Mouse (Mus musculus): ENCODE measurements around the gene Srgap2. TPM values are rescaled to one million over a fixed set of nuclear protein-coding genes. Genes with fewer than 3 reads are reported as not detected.
A peak's percentile ranks its signal among the peaks of the same experiment; 100 is the strongest.
"Not testable (repeated sequence)": the region's sequence is repeated elsewhere in the genome, so short reads cannot be mapped to it uniquely, and the experiment has no call there.

Srgap2 gene
- 10 to 100 TPM; 18.0 to 24.2 (median 20.2) TPM for total RNA-seq (2022)

DNA sequence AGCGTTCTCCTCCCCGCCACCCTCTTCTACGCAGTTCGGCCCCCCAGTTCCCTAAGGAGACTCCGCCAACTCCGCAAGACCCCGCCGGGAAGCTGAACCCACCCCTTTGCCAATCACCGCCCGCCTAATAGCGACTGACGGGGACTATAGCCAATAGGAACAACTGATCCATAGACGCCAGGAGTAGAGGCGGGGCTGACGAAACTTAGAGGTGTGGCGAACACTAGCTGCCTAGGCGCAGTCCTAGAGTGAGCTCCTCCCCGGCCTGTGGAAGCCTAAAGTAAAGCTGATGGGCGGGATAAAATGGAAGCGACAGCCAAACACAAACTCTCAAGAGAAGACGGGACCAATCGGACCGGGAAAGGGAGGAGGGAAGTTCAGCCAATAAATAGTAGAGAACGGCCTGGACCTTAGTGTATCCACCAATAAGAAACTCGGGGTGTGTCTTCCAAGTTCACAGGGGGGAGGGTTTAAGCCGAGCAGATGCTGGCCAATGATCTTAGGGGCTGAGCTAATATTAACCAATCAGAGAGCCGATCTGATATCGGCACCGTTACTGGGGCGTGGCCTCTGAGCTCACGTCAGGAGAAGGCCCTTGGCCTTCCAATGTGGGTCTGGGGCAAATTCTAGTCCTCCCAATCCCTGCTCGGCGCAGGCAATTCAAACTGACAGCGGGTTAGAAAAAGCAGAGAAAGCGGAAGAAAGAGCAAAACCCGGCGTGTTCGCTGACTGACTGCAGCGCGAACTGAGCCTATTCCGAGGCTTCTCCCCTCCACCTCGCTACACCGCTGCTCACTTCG lies at the start of gene Srgap2, which contains the start of gene Fam72a:
Gene Srgap2 (minus strand): TSS at position 72 of the 800 bp plus-strand sequence.
Gene Fam72a (plus strand): TSS at position 623 of the 800 bp plus-strand sequence.
- peak; percentile 100 for DNase-seq (ENCODE audit: low spot score)

DNA sequence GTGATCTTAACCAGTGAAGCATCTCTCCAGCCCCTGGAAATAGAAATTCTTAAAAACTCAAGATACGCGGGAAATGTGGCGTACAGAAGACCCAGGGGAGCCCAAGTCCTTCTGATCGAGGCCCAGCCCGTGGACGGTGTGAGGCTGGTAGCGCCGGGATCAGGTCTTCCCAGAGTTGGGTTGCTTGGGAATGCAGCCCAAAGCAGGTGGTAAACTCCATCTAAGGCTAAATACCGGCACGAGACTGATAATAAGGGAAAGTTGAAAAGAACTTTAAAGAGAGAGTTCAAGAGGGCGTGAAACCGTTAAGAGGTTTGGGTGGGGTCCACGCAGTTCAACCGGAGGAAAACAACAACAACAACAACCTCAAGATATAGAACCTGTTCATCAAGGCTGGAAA lies 46.6 kb upstream of the Srgap2 start:
- no peak for DNase-seq (ENCODE audit: low spot score)

DNA sequence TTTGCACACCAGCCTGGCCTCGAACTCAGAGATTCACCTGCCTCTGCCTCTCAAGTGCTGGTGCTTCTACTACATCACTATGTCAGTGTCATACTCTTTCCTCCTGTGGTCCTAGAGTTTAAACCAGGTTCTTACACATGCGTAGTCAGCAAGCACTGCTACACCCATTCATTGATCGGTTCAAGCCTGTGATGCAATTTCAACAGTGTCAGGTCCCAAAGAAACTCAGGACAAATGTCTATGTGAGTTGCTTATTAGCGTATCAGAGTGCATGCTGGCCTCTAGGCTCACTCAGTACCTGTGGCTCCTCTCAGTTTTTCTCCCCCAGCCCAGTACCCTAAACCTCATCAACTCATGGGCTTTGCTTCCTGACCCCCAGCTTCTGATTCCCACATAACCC lies 43.2 kb upstream of the Srgap2 start:
- DNase-seq (ENCODE audit: low spot score): no peak

DNA sequence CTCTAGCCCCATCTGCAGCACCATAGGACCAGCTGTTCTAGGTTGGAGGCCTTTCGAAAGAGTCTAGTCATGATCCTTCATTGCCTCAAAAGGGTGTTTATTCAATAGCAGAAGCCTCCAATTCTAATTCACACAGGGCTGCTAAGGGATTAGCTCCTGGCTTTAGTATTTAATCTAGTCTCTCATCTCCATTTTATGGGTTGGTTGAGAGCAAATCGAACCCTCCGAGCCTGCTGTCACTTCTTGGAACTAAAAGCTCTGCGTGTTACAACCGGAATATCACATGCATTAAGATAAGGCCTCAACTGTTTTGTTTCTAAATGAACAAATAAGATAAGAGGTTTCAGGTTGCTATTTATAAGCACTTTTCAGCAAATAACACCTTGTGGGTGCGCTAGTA lies 42.6 kb upstream of the Srgap2 start:
- no peak for DNase-seq (ENCODE audit: low spot score)

DNA sequence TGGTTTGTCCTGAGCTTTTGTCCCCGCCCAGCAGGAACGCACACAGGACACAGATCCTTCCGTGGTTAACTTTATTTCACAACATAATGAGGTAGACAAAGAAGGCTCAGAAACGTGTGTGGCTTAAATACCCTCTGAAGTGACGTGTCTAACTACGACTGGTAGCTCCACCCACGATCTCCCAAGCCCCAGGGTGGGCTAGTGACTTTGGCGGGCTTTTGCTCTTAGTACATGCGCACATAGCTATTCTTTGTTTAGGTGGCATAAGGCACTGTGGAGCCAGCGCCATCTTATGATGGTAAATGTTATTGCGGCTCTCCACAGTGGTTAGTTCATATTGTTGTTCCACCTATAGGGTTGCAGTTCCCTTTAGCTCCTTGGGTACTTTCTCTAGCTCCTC lies 38.9 kb upstream of the Srgap2 start:
- DNase-seq (ENCODE audit: low spot score): not testable (repeated sequence)

DNA sequence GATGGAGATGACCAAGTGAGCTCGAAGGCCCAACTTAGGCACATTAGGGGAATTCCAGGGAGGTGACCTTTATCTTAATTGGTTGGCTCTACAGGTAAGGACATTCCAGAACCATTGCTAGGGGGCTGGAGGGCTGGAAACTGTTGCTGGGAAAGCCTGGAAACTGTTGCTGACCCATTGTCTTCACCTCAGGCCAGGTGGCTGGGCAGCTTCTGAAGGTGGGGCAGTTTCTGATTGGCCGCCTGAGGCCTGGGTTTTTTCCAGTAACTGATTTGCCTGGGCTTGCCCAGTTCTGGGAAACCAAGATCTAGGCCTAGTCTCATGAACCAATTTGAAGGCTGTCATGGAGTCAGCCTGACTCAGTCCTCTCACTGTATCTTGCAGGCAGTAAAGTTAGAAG lies 34.9 kb upstream of the Srgap2 start:
- DNase-seq (ENCODE audit: low spot score): no peak

DNA sequence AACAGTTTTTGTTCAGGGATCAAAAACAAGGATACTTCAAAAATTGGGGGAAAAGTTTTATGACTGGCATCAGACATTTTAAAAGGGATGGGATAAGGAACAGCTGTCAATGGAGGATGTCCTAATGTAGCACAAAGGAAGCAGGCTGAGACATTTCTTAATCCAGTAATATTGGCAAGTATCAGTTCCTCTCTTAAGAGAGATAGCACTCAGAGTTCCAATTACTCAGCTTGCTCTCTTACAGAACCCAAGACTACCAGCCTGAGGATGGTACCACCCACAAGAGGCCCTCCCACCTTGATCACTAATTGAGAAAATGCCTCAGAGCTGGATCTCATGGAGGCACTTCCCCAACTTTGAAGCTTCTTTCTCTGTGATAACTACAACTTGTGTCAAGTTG lies 33.3 kb upstream of the Srgap2 start:
- DNase-seq (ENCODE audit: low spot score): no peak

DNA sequence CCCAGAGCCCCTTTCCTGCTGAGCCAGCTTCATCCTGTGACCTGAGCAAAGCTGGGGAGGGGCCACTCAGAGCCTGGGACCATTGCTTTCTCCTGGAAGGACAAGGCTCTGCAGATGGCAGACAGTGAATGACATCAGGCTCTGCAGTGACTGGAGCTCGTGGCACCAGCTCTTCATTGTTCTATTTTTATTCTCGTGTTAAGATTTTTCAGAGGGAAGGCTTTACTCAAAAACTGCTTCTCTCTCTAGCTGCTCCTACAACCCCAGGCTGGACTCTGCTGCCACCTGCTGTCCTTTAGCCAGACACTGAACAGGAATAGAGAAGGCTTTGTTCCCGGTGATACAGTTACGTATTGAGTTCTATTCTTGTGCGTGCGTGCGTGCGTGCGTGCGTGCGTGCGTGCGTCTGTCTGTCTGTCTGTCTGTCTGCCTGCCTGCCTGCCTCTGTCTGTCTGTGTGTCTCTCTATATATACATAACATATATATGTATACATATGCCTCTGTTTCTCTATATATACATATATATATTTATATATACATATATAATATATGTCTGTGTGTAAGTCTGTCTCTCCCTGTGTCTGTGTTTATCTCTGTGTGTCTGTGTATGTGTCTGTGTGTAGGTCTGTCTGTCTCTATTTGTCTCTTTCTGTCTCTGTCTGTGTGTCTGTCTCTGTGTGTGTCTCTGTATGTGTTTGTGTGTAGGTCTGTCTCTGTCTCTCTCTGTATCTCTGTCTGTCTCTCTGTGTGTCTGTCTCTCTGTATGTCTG lies 28.1 kb upstream of the Srgap2 start:
- peak; percentile 85 for DNase-seq (ENCODE audit: low spot score)

DNA sequence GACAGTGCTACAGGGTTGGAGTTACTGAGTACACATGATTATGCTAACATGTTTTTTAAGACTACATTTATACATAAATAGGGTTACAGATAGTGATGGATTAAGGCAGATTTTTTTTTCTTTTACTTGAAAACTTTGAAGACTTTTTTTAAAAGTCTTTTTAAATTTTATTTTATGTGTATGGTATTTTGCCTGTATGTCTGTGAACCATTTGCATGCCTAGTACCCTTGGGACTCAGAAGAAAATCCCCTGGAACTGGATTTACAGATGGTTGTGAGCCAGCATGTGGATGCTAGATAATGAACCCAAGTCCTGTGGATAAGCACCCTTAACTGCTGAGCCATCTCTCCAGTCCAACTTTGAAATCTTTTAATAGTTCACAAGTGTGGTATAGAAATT lies 26.3 kb upstream of the Srgap2 start:
- no peak for DNase-seq (ENCODE audit: low spot score)

DNA sequence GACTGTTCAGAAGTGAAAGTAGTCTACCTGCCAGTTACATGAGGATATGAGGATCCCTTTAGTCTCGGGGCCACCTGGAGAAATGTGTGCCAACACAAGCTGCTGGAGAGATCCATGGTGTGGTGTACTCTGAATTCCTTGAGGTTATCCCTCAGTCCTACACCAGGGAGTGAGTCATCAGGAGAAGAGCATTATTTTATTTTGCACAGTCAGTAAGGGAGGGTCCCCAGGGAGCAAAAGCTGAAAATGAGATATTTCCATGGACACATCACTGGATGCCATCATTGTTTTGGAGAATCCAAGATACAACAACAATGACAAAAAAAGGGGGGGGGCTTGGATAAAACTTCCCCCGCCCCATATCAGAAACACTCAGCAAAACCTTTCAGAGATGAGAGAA lies 24.8 kb upstream of the Srgap2 start:
- DNase-seq (ENCODE audit: low spot score): no peak

DNA sequence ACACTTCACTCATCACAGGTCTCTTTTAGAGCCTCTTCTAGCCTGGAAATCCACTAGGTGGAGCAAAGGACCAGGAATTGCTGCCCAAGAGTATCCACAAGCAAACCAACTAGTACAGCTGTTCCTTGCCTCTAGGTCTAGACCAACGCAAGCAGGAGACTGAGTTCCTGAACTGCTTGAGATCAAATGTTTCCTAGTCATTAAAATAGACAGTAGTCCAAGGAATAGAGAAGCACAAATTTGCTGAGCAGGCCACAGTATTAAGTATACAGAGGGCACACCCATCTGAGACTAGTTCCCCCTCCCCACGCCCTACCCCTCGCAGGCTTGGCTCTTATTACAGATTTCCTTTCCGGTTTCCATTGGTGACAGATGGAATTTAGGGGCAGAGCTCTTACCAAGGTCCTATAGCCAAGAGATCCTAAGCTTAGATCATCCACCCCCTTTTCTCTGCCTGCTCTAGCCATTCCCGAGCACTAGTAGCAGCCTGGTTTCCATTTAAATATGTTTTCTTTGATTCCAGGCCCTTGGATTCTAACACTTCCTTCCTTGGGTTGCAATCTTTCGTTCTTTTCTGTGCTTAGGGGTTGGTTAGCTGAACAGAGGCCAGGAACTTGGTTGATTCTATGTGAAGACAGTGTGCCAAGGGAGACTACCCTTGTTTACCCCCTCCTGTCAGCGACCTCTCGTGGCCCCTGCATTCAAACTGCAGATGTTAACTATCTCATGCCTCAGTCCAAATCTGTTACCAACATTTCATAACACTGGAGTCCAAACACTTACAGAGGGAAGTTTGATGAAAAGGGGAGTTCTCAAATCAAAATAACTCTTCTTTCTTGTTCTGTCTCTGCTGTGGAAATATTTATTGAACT lies 21.6 kb upstream of the Srgap2 start:
- DNase-seq (ENCODE audit: low spot score): peak; percentile 39

DNA sequence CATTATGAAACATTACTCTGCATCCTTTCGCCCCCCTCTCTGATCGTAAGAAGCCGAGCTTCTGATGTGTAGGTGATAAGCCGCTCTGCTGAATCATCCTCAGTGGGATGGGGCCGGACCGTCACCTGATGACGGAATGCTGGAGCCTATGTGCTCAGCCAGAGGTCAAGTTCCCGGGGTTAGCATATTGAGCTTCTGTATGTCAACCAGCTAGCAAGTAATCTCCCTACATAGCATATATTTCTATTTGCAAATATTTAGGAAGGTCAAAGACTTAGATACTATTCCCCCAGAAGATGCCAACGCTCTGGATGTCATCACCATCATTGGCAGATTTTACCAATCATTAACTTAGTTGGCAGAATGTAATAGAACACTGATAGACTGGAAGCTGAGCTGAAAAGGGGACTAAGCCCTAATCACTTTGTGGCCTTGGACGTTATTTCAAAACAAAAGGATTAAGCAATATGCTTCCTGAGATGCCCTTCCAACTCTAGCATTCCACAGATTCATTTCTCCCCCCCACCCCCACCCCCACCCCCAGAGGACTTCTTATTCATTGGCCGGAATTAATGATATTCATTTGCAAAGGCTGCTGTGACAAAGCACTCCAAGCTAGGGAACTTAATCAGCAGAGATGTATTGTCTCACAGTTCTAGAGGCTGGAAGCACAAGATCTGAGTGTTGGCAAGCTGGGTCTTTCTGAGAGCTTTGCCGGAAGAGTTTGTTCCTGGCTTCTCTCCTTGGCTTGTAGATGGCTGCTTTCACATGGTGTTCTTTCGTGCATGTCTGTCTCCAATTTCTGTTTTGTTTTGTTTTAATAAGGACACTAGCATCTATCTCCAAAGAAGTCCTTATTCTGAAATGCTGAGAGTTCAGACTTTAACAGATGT lies 19.9 kb upstream of the Srgap2 start:
- DNase-seq (ENCODE audit: low spot score): peak; percentile 67

DNA sequence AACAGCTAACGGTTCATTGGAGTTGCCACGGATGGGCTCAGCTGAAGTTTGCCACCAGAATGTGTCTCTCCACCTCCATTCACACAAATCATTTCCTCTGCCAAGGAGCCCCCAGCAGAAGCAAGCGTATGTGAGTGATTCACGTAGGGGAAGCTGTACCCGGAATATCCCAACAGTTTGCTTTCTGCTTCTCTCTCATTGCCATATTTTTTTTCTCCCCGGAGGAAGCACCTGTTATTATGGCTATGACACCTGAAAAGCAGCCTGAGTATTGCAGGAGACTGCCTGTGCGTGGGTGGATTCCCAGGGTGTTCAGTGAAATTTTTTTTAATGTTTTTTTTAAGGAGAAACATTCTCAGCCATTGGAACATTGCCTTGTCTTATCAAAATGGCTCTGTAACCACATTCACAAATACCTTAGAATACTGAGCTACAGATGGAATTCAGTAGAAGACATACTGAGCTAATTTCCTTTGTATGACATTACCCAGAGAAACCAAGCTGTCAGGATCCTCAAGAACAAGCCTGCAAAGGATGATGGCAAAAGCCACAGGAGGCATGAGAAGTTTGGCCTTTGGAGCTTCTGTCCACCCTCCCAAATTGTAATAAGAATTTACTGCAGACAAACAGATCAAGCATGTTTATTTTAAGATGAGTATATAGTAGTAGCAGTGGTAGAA lies 16.9 kb upstream of the Srgap2 start:
- DNase-seq (ENCODE audit: low spot score): no peak

DNA sequence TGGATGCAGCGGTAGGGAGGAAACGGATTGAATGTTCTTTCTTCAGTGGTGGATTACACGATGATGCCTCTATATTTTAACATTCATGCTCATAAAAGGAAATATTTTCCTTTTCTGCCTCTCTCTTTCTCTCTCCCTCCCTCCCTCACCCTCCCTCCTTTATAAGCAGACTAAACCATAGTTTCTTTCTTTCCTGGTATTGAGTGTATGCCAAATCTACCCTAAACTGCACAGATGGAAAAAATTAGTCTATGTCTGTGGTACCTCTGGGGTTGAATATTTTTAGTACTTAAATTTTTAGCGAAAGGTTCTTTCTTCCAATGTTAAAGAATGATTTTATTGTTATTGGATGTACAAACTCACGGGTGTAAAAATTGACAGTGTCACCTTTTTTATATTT lies 14.8 kb upstream of the Srgap2 start:
- DNase-seq (ENCODE audit: low spot score): no peak

DNA sequence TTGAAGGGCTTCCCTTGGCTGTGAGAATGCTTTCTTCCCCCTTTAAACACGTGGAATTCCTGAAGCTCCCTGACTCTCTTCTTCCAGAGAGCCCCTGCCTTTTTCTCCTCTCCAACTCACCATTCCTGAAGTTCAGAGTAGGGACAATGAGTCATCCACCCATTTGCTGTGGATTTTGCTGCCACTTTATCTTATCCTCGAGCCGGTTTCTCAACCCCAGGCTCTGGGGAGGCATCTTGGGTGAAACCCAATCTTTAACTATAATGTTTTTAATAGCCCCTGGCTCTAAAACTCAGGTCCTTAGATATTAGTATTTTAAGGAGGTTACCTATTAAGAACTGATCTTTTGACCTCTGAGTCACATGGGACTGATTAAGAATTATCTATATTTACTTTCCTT lies 14.3 kb upstream of the Srgap2 start:
- DNase-seq (ENCODE audit: low spot score): no peak

DNA sequence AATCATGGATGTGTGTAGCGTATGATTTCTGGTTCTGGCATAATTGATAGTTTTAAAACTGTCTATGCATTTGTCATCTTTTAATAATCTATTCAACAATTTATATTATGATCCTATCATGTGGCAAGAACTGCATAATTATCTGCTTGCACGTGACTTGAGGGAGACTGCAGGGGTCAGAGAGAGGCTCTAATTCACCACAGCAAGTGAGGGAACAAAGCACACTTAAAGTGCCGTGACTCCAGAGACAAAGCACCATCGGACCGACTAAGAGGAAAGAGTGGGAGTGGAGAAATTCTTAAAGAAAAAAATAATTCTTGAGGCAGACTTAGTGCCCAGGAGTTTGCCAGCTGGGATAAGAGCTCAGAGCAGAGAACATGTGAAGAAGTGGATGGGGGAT lies 13.6 kb upstream of the Srgap2 start:
- DNase-seq (ENCODE audit: low spot score): no peak

DNA sequence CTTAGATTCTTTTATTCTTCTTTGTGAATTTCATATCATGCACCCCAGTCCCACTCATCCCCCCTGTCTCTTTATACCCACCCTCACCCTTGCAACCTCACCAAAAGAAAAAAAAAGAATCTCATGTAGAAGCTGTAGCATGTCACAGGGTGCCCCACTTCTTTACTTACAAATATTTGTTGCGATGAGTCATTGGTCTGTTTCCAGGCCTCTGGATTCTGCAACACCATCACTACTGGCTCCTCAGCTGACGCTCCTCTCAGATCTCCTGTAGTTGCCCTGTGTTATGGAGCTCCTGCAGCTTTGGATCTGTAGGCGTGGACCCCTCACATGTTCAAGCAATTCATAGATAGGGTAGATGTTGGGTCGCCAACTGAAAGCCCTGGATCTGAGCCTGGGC lies 12.6 kb upstream of the Srgap2 start:
- no peak for DNase-seq (ENCODE audit: low spot score)

DNA sequence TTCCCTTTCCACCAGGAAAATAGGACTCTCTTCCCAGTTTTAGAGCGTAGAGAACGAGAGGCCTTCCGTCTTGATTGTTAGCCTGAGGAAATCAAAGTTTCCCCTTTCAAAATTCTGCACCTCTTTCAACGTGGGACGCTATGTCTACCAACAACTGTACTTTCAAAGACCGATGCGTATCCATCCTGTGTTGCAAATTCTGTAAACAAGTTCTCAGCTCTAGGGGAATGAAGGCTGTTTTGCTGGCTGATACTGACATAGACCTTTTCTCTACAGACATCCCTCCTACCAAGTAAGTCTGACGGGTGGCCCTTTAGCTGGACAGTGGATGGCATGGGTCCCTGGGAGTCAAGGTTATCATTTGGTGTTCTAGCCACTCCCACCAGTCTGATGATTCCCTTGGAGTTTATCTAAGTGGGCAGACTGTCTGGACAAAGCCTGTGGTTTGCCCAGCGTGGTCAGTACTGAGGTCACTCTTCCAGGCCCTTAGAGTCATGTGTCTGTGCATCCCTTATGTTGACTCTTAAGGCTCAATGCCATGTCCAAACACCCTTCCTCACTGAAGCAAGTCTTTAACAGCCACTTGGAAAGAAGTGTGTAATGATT lies 1.5 kb upstream of the Srgap2 start:
- DNase-seq (ENCODE audit: low spot score): no peak

DNA sequence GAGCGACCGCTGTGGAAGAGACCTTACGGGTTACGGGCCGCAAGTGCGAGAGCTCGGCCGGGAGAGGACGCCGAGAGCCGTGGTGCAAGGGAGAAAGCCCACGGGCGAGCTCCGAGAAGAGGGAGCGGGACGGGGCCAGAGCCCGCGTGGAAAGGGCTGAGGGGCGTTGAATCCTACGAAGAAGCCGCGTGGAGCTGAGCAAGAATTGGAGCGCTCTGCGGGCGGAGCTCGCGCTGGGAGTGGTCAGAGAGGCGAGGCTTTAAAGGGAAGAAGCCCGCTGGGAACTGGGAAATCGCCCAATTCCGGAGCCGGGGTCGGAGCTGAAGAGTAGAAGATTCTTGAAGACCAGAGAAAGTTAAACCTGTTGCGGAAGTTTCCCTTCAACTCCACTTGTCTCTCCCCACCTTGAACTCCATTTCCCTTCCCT lies 942 bp upstream of the Srgap2 start:
- peak; percentile 74 for DNase-seq (ENCODE audit: low spot score)

Data from heart, adult 8-10 months (tissue).